Mouse (Mus musculus) heart, adult 9 months (tissue): Measurements from ENCODE around the gene Slco3a1.
"Not testable (repeated sequence)": the region's sequence is repeated elsewhere in the genome, so short reads cannot be mapped to it uniquely, and the experiment has no call there.

Experiments
- DNase-seq, 2 experiments: peaks; one replicate each; pipeline ENCODE4 v3.0.0; 2022; ENCODE audit warnings: low spot score in 2 of 2

Gene Slco3a1

DNA sequence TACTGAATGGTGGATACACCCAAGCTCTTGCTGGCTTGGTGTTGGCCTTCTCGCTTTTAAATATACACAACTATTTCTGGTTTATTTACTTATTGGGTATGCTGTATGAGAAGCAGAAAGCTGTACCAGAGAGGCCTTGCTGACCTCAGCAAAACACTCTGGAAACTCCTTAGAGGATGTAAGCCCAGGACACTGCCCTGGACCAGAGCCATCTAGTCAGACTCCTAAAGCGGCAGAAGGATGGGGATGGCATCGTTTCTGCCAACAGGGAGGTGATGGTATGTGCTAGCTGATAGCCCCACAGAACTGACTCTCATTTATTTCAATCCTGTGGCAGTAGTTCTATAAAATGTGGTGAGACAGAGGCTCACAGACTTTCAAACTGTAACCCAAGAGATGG, 125.3 kb downstream of the Slco3a1 start:
- no peak for DNase-seq

DNA sequence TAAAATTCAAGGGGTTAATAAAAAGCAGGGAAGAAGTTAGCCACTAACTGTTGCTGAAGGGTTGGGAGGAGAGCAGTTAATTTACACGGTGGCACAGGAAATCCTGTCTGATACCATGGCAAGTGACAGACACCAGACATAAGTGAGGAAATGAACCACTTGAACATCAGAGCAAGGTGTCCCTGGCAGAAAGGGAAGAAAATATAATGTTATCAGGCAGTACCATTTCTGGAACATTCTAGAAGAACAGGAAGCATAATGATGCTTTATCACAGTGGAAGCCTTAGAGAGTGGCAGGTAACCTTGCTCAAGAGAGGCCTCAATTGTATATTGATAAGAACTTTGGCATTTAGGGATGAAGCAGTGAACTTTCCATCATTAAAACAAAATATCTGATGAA, 127.4 kb downstream of the Slco3a1 start:
- no peak for DNase-seq

DNA sequence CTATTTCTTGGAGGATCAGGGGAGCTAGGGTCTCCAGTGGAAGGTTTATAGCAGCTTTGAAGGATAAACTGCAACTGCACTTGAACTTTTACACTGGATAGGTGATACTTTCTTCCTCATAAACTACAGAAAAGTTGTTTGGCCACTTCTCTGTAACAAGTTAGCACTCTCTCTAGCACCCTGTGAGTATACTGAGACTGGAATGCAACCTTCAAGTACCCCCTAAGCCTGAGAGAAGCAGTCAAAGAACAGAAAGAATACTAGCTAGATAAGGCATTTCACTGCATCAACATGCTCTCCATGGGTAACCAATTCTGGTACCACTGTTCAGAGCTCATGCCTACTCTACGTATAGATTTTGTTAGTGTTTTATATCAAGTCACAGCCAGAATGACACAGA, 128.6 kb downstream of the Slco3a1 start:
- no peak for DNase-seq

DNA sequence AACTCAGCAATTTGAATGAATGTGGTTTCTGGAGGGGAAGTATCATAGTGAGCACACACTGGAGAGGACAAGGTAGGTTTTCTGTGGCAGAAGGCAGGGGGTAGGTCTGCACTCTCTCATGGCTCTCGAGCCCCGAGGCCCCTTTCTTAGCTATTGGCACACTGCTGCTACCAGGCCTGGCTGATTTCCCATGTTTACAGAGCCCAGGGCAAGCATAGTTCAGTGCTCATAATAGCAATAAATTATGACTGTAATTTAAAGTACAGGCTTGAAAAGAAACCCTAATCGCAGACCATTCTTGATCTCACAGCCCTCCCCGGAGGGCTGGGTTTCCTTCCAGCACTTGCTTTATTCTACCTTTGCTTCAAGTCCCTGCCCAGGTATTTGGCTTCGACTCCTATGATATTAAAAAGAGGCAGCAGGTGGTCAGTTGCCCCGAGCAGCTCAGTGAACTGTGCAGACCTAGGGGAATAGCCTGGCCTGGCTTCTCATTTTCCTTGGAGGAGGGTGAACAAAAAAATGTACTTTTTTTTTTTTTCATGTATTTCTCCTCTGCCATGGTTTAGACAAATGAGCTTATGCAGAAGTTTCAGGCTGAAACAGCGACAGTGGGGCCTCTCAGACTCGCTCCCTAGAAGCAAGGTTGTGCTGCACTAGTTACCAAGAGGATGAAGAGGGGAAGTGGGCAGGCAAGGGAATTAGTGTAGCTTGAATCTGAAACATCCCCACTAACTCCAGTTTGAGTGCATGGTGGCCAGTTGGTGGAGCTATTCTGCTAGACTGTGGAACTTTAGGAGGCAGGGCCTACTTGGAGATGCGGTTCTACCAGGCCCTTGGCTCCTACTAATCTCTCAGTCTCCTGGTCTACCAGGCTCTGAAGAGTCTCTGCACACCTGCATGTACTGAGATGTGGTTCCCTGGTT, 130.4 kb downstream of the Slco3a1 start:
- no peak for DNase-seq

DNA sequence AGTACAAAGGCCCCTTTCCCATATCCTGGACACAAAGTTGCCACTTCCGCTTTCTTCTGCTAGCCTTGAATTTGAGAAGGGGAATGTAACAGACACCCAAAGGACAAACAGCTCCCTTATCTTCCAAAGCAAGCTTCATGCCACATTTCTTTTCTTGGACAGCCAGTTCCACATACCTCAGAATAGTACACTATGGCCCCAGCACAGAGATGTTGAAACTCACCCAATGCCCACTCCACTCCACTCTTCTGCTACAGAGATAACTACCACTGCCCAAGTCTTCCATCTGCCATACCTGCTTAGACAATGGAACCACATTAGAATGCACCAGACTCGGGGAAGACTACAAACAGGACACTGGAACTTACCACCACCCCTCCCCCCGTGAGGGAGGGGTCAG, 131.3 kb downstream of the Slco3a1 start:
- DNase-seq, result peak; percentile 53 to 59

DNA sequence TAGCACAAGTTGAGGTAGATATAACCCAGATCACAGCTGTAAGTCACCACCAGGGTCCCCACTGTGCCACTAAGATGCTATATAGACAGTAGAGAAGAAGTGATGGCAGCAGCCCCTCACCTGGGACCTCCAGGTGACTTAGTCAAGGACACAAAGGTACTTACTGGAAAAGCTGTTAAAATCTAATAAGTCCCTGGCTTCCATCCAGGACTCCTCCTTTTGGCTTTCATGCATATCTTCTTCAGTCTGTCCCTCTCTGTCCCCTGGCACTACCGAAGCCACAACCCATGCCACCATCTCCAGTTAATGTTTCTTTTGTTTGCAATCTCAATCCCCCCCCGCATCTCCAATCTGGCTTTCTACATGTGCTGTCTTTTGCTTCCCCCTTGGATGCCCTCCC, 131.8 kb downstream of the Slco3a1 start:
- no peak for DNase-seq

DNA sequence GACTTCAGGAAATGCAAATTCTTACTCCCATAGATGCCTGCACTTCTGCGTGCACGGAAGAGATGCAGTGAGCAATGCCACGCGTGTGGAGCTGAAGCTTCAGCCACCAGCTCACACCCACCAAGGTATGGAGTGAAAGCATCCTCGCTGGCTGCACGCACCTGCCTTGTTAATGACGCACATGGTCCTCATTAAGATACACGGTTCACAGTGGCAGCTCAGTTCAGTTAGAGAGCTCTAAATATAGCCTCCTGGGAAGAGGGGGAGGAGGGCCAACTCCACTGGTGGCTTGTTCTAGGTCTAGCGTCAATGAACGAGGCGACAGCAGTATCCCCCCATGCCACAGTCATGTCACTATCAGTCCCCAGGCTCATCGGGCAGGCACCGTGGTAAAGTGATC, 132.6 kb downstream of the Slco3a1 start:
- DNase-seq, result peak; percentile 64 to 69

DNA sequence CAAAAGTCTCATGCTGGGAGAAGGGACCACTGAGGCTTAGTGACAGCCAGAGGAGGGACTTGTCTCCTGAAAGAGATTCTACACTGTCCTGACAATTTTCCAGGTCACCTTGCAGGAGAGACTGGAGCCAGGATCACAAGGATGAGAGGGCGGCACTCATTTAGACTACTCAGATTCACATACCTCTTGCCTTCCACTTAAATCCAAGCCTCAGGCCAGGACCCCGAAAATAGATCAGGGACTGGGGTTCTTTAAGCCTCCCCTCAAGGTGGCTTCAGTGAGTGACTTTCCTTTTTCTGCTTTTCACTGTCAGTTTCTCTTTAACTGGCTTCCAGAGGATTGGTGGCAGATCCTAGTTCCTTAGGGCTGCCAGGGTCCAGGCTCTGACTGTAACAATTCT, 133.0 kb downstream of the Slco3a1 start:
- DNase-seq, result no peak

DNA sequence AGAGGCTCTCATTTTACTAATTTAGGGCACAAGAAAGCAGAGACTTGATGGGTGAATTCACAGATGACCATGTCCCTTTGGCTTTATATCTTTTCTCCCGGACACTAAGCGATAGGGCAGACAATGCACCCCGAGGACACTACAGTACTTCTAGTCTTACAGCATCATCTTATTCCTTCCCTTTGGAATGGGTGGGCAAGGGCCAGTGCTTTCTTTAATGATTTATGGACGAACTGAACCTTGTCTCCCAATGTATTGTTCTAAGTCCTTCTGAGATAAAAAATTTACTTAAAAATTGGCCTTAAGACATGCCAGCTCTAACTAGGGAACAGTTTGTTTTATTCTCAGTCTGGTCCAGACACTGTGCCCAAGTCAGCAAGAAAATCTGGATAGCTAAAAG, 134.9 kb downstream of the Slco3a1 start:
- DNase-seq, result no peak

DNA sequence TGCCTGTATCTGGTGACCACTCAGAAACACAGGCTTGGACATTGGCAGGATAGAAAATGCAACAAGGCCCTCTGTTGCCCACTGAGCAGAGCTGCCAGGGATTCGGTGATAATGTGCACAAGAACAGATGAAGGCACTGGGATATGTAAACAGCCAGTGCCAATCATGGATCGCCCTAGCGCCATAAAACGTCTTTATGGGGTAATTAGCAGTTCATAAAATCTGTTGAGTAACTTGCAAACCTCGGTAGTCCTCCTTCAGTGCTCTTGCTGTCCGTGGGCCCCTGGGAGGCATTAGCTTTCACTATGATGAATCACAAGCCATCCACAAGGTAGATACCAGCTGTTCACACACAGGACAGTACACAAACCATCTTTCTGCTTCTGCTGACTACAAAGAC, 137.6 kb downstream of the Slco3a1 start:
- no peak for DNase-seq

DNA sequence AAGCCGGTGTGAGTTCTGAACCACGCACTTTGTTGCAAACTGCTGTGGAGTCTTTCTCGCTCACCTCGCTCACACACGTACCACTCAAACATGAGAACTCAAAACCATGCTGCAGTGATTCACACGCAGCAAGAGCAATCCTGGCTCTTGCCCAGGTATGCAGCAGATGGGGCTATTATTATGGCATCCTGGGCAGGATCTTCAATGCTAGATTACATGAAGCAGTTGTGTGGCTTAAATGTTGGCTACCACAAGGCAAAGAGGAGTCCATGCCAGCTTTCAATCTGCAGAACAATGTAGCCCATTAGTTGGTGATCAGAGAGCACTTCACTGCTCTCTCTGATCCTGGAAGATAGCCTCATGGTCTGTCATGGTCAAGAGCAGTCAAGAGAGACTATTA, 139.3 kb downstream of the Slco3a1 start:
- no peak for DNase-seq

DNA sequence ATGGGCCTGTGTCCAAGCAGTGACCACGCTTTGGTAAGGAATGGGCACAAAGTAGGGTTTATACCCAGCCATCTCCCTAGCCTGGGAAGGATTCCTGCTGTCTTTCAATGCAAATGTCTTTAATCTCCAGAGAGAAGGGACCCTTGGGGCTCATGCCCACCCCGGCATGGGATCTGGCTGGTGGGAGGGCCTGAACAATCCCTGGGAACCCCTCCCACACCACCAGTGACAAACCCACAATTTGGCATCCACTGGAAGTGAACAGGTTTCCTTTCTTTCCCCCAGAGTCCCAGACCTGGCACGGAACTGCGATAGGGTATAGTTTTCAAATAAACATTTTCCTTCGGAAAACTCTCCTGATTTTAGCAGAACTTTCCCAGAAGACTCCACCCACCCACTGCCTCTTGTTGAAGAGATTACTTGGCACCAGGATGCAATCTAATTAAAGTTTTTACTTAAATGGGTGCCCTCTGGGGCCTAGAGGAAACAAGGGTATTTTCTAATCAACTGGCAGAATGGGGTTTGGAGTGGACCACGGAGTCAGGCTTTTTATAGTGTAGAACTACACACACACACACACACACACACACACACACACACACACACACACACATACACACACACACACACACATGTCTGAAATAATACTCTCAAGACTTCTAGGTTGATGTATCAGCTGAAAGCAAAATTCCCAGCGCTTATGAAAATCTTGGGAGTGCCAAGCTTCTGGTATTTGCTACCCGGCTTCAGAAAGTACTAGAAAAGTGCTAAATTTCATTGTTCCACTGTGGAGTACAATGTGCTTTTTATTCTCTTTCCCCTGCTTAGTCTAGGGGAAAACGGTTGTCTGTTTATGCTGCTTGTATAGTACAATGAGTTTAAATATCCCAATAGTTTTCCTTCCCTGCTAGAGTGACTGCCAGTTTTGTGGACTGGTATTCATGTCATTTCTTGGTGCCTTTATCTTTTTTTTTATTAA, 140.6 kb downstream of the Slco3a1 start:
- no peak for DNase-seq

DNA sequence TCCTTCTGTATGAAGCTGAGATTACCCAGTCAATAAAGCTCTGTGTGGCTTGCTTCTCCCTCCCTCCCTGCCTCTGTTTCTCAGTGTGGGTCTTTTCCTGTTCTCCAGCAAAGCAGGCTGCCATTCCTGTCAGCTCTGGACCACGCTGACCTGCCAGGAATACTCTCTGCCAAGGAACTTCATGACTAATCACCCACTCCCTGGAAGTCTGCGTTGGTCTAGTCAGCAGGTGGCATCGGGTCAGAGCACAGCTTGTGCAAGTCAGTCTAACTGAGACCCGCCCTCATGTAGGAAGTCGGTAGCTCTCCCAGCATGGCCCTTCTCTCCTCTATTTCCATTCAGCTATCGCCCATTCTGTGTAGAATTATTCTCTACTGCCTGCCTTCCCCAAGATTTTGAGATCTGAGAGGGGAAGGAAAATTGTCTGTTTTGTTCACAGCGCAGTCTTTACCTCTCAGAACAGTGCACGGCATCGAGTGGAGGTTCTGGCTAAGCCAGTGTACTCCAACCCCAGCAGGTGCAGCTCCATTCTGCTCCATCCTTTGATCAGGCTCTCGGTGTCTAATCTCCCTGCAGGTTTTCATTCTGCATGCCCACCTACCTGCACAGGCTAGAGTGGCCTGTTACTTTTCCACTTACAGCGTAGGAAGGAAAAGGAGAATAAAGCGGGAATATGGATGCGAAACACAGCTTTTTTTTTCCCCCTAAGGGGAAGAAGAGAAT, 145.8 kb downstream of the Slco3a1 start:
- peak; percentile 62 to 76 for DNase-seq

DNA sequence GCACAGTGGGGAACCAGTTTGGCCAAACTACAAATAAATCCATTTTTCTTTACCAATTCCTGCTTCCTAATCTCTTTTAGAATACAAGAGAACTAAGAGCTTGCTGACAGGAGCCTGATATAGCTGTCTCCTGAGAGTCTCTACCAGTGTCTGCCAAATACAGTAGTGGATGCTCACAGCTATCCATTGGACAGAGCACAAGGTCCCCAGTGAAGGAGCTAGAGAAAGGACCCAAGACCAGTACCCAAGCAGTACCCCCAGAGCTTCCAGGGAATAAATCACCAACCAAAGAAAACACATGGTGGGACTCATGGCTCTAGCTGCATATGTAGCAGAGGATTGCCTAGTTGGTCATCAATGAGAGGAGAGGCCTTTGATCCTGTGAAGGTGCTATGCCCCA, 146.7 kb downstream of the Slco3a1 start:
- not testable (repeated sequence) for DNase-seq

DNA sequence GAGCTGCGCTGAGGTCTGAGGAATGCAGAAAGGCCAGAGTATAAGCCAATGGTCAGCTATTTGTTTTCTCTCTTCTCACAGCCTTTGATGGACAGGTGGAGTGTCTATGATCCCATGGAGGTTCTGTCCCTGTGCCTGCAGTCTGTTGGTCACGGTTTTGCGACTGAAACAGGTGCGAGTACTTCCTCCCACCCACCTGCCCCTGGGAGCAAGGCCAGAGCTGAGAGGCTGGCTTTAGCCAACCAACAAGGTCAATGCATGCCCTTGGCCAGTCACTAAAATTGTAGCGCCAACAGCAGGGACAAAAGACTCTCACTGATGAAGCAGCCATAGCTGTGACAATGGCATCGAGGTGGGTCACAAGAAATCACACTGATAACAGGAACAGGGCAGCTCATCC, 154.9 kb downstream of the Slco3a1 start:
- DNase-seq, result no peak

DNA sequence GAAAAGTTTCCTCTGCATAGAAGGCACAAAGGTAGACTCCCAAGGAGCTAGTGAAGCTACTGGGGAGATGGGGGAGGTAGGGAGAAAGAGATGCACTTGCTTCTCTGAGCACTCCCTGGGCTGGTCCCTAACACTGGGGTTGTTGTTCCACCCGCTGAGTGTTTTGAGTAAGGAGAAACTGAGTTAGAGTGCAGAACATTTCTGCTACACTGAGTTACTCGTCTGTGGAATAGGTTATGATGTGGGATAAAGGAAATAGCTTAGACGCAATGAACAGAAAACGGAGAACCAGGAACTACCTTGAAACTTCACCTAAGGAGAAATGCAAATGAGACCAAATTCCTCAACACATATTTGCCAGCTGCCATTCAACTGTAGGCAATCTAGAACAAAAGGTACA, 155.4 kb downstream of the Slco3a1 start:
- DNase-seq, result no peak

DNA sequence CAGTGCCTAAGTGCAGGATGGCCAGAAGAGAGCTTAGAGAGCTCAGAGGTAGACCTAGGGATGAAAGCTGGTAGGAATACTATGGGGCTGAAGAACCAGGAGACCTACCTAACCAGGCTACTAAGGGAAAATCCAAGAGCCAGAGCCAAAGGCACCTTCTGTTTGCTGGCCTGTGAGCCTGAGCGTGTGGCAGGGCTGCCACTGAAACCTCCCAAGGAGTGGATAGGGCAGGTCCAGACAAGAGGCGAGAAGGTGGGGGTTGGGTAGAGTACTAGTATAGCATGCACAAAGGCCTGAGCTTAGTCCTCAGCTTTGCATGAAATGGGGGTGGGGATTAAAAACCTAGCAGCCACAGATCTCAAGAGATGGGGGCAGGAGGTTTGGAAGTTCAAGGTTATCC, 156.3 kb downstream of the Slco3a1 start:
- DNase-seq, result no peak

DNA sequence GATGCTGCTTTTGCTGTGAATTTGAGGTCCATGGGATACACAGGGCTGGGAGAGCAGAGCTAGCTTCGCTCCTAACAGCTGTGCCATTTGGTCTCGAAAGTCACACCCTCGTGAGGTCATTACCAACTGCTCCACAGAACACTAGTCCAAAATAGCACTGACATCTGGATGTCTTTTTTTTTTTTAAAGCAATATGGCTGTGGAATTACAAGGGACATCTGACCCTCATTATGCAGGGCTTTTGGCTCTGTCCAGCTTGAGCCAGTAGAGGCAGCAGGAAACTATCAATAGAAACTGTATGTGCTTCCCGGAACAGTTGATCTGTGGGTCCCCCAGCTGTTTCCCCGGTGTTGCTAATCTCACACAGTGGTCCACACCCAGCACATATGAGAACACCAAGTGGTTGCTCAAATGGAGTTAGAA, 163.1 kb downstream of the Slco3a1 start:
- peak; percentile 57 to 77 for DNase-seq

DNA sequence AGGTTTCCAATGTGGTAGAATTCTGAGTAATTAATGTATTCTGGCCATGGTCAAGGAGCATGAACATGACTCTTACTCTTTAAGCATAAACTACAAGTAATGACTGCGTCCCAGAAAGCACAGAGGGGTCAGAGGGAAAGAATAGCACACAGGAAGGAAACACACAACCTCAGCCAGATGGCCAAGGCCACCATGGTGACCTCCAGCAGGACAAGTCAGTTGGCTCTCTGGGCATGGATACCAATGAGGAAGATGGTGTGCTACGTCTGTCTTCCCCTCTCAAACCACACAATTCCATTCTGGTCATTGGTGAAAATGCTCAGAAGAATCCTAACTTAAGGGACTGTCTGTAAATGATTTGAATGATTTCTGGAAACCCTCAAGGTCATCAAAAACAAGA, 165.0 kb downstream of the Slco3a1 start:
- DNase-seq, result no peak

DNA sequence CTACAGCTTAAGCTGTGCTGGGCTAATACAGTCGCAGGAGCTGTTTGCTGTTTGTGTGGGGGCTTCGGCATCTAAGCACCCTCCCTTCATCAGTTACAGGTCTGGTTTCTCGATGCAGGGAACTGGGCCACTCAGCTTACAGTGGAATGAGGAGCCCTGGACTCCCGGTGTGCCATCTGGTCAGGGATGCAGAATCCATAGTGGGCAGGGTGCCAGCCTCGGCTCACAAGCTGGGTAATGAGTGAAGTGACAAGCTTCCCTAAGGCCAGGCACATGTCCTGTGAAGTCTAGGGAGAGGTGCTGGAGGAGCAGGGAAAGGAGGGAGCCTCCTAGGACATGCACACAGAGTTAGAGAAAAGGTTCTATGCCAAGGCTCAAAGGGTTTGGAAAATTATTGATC, 168.3 kb downstream of the Slco3a1 start:
- DNase-seq, result no peak

DNA sequence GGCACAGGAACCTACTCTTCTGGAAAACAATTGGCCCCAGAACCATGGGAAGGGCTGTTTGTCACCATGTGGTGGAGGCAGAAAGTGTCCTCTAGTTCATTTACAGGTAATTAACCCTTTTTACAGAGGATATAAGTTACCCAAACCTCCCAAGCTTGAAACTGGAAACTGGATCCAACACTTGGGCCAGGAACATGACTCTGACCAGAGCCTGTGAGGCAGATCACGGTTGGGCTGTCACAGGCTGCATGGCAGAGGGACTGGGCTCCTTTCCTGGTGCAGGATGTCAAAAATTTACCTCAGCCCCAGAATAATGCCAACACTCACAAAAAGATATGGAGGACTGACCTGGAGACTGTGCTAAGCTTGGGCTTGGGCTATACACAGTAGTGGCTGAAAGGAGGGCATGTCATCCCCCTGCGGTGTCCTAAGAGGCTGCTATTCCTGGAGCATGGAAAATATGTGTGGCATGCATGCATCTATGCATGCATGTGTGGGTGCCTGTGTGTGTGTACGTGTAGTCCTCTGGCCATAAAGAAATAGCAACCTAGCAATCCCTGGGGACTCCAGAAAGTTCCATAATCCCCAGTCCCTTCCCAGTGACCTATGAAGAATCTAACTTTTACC, 171.4 kb downstream of the Slco3a1 start:
- DNase-seq, result no peak
